Mouse (Mus musculus) hematopoietic multipotent progenitor cell, adult 10-12 weeks (in vitro differentiated cells): ENCODE measurements around the gene Phc2. TPM values are rescaled to one million over a fixed set of nuclear protein-coding genes. Genes with fewer than 3 reads are reported as not detected.

Source experiments
- polyA plus RNA-seq: library from polyadenylated mRNA; stranded (reverse); fragments of >175 nt; gene quantifications from 2 replicates; pipeline ENCODE4 v1.2.3, GENCODE M21; 2012; ENCODE audit warnings: low replicate concordance

Phc2 gene
- polyA plus RNA-seq = 128 and 147 TPM in 2 replicates

GRCm38 (mm10) chr4:128654505-128655381 is at the start of gene Phc2:
TSS of gene Phc2 (plus strand) at chr4:128654702.

GRCm38 (mm10) chr4:128609925-128610402 is 44.5 kb upstream of the Phc2 start, which contains the start of gene Zscan20:
TSS of gene Zscan20 (minus strand) at chr4:128610098.

GRCm38 (mm10) chr4:128618246-128618911 is 36.1 kb upstream of the Phc2 start, which contains the start of gene Tlr12:
TSS of gene Tlr12 (minus strand) at chr4:128618619.

GRCm38 (mm10) chr4:128755064-128755463 is 100.6 kb downstream of the Phc2 start, which contains the start of gene A3galt2:
TSS of gene A3galt2 (plus strand) at chr4:128755364.

Other genes with a start within 250 kb of the Phc2 start
- 6.7 and 7.6 TPM in 2 replicates for gene Zscan20, start 44.6 kb upstream of the Phc2 start, polyA plus RNA-seq
- 2.8 and 5.4 TPM in 2 replicates for gene Tlr12, start 36.1 kb upstream of the Phc2 start, polyA plus RNA-seq
- gene A3galt2, start 100.7 kb downstream of the Phc2 start, polyA plus RNA-seq = 0.08 TPM in 1 of 2 replicates, not detected in the other
- 133 and 182 TPM in 2 replicates for gene Zfp362, start 151.3 kb downstream of the Phc2 start, polyA plus RNA-seq
- 3.6 and 11.1 TPM in 2 replicates for gene Trim62, start 228.9 kb downstream of the Phc2 start, polyA plus RNA-seq